Mouse (Mus musculus) erythroblast, embryonic 14.5 days (primary cell): ENCODE data around the gene Cntd1.

ENCODE experiments used
- GATA1 ChIP-seq: IDR thresholded peaks from 2 replicates; pipeline ENCODE4 v1.6.1; 2012; ENCODE audit warnings: low read length, inconsistent platforms, mixed read lengths
- TAL1 ChIP-seq: IDR thresholded peaks from 3 replicates; pipeline ENCODE4 v1.6.1; 2012; ENCODE audit warnings: low read length, inconsistent platforms, mixed read lengths

- TF ChIP-seq TAL1 (no peak), GATA1 (no peak)
Measured at GRCm38 (mm10) chr11:101238071-101238647, 40.7 kb upstream of the Cntd1 start.
